ENCODE assay signal across 7 mouse cellular contexts in the genomic region with DNA sequence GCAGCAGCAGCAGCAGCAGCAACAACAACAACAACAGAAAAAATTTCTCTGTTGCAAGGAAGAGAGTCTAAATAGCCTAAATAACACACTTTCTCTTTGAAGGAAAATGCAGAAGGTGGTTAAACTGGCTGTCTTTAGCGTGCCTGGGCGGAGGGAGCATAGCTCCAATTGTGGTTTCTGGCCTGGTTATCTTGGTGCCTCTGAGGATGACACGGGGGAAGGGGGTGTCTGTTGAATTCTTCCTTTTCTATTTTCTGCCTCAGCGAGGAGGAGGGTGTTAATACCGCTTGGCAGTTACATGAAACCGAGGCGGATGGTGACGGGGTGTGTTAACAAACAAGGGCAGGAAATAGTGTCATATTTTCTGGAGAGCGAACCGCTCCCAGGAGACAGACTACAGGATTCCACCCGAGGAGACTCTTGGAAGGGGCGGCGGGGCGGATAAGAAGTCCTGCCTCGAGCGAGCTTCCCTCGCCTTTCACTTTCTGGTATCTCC. TPM values are rescaled to one million over a fixed set of nuclear protein-coding genes. Genes with fewer than 3 reads are reported as not detected.
DNase-seq lines count a peak whose midpoint lies in the region; ATAC-seq and TF ChIP-seq lines count a peak whose summit lies in the region.

No protein-coding gene starts in this region.

- no peaks in the 10 kb centered on the region for H3K27me3 ChIP-seq in G1E (ENCODE audit: insufficient read depth, low read length)
- H3K27me3 ChIP-seq in forebrain, postnatal 0 days (ENCODE audit: insufficient read depth, low read length) = no peaks in the 10 kb centered on the region
- no peaks in the 10 kb centered on the region for H3K27me3 ChIP-seq in liver, postnatal 0 days (ENCODE audit: insufficient read depth, low read length)

- peaks cover 12% of the 10 kb centered on the region for H3K4me1 ChIP-seq in G1E (ENCODE audit: insufficient read depth, low read depth, low read length)
- H3K4me1 ChIP-seq in forebrain, postnatal 0 days (ENCODE audit: insufficient read depth) = no peaks in the 10 kb centered on the region
- H3K4me1 ChIP-seq in liver, postnatal 0 days (ENCODE audit: insufficient read depth) = peaks cover 8% of the 10 kb centered on the region; the same call in 1 of the 2 replicates

- peak overlapping the region; percentile 55; the same call in 1 of the 2 replicates for H3K4me3 ChIP-seq in G1E (ENCODE audit: low read depth, low read length)
- peak overlapping the region; percentile 30 for H3K4me3 ChIP-seq in forebrain, postnatal 0 days (ENCODE audit: low read depth, low read length)
- H3K4me3 ChIP-seq in liver, postnatal 0 days (ENCODE audit: low read depth, low read length) = peak overlapping the region; percentile 50

- intact Hi-C loops in heart, postnatal 25 days (cut with DNase I) = loop anchor here (2.0 kb wide), 2 partner anchors 64 to 202 kb away; partner anchors contain the start of gene Nog

- DNase-seq in G1E (ENCODE audit: low spot score) = peak; percentile 5
- DNase-seq in adrenal gland, postnatal 14 days = peak; percentile 60
- peak; percentile 29 for DNase-seq in forebrain, postnatal 0 days
- peak; percentile 59 for DNase-seq in heart, postnatal 25 days (ENCODE audit: low spot score)
- peak; percentile 7 for DNase-seq in large intestine, adult 2 months (ENCODE audit: low read depth, low spot score)
- no peak for DNase-seq in liver, postnatal 0 days
- peak; percentile 77 for DNase-seq in right cerebral cortex, adult 18-20 months

- WGBS in forebrain, postnatal 0 days = 32% methylated on average over 17 of the region's 17 CpGs
- 2% methylated on average over 17 of the region's 17 CpGs for WGBS in large intestine, adult 2 months
- WGBS in liver, postnatal 0 days (ENCODE audit: insufficient replicate concordance) = 11% methylated on average over 17 of the region's 17 CpGs

- no peaks in the 10 kb centered on the region for H3K36me3 ChIP-seq in G1E (replicated peaks)
- no peaks in the 10 kb centered on the region for H3K36me3 ChIP-seq in forebrain, postnatal 0 days (ENCODE audit: insufficient read depth)
- no peaks in the 10 kb centered on the region for H3K36me3 ChIP-seq in liver, postnatal 0 days (replicated peaks; ENCODE audit: insufficient read depth, low read length)

- no peak overlapping the region for H3K27ac ChIP-seq in forebrain, postnatal 0 days (ENCODE audit: low read depth, low read length)
- H3K27ac ChIP-seq in liver, postnatal 0 days (ENCODE audit: low read depth) = peak overlapping the region; percentile 51

- ATAC-seq in G1E (ENCODE audit: extremely low read depth, insufficient number of reproducible peaks, low FRiP score, poor library complexity, severe bottlenecking) = no peak
- ATAC-seq in forebrain, postnatal 0 days = peak; percentile 48
- peak; percentile 12; the same call in 1 of the 2 replicates for ATAC-seq in liver, postnatal 0 days

- peak overlapping the region; percentile 53 for H3K4me2 ChIP-seq in forebrain, postnatal 0 days (ENCODE audit: low read depth)
- peak overlapping the region; percentile 75 for H3K4me2 ChIP-seq in liver, postnatal 0 days (ENCODE audit: low read depth, low read length)

- no peak for TF ChIP-seq EP300 in liver, postnatal 0 days (IDR thresholded peaks at IDR 0.05; ENCODE audit: low read depth)

- no peaks in the 10 kb centered on the region for H3K9me3 ChIP-seq in G1E (replicated peaks)
- no peaks in the 10 kb centered on the region for H3K9me3 ChIP-seq in forebrain, postnatal 0 days (ENCODE audit: low read length)
- no peaks in the 10 kb centered on the region for H3K9me3 ChIP-seq in liver, postnatal 0 days (ENCODE audit: low read length)

- no peak for TF ChIP-seq CTCF in G1E (IDR thresholded peaks at IDR 0.05; ENCODE audit: low read depth, low read length)
- TF ChIP-seq CTCF in forebrain, postnatal 0 days (IDR thresholded peaks at IDR 0.05; ENCODE audit: low read depth) = no peak
- TF ChIP-seq CTCF in liver, postnatal 0 days (IDR thresholded peaks at IDR 0.05; ENCODE audit: low read depth) = no peak

- H3K9ac ChIP-seq in forebrain, postnatal 0 days = peak overlapping the region; percentile 36; the same call in 1 of the 2 replicates
- H3K9ac ChIP-seq in liver, postnatal 0 days (replicated peaks) = peak overlapping the region; percentile 50

RNA-seq across cellular contexts. Expression of gene Gm525, which starts 27.2 kb away (rescaled TPM):
- total RNA-seq in G1E (2014; fragmentation: Nextera tagmentation) (not detected in 2 replicates), G1E (2017) (not detected in 2 replicates)
- polyA plus RNA-seq in G1E (2012) = not detected in 2 replicates
- total RNA-seq in adrenal gland, postnatal 14 days (2021) = not detected in 2 replicates
- not detected in 2 replicates for total RNA-seq in forebrain, postnatal 0 days (2014; rRNA removed)
- 0.30 and 0.39 TPM in 2 replicates for polyA plus RNA-seq in forebrain, postnatal 0 days (2015; fragmentation: Nextera tagmentation; extraction: Ambion mirVana)
- not detected for total RNA-seq in heart, postnatal 25 days (2021)
- 0.60 and 0.61 TPM in 2 replicates for polyA plus RNA-seq in large intestine, adult 2 months (2012; rRNA removed)
- 0.31 and 0.39 TPM in 2 replicates for polyA plus RNA-seq in liver, postnatal 0 days (2015; fragmentation: Nextera tagmentation; extraction: Ambion mirVana)

RNA-seq across cellular contexts. Expression of gene Dgke, which starts 34.2 kb away (rescaled TPM):
- total RNA-seq in G1E (2014; fragmentation: Nextera tagmentation) = 3.9 and 4.4 TPM in 2 replicates
- 3.1 and 3.4 TPM in 2 replicates for total RNA-seq in G1E (2017)
- 1.6 and 2.1 TPM in 2 replicates for polyA plus RNA-seq in G1E (2012)
- 12.8 and 15.0 TPM in 2 replicates for total RNA-seq in adrenal gland, postnatal 14 days (2021)
- 30.5 and 37.8 TPM in 2 replicates for total RNA-seq in forebrain, postnatal 0 days (2014; rRNA removed)
- 10.5 and 14.6 TPM in 2 replicates for polyA plus RNA-seq in forebrain, postnatal 0 days (2015; fragmentation: Nextera tagmentation; extraction: Ambion mirVana)
- 10 to 100 TPM in 1 of 2 experiments, 1 to 10 TPM in 1; 9.4 to 10.6 TPM for total RNA-seq in heart, postnatal 25 days (2021)
- 1.1 and 2.5 TPM in 2 replicates for polyA plus RNA-seq in large intestine, adult 2 months (2012; rRNA removed)
- 0.53 and 0.60 TPM in 2 replicates for polyA plus RNA-seq in liver, postnatal 0 days (2015; fragmentation: Nextera tagmentation; extraction: Ambion mirVana)
